Mouse (Mus musculus): ENCODE data around the gene Lefty1. TPM values are rescaled to one million over a fixed set of nuclear protein-coding genes. Genes with fewer than 3 reads are reported as not detected.

The Lefty1 gene
- polyA plus RNA-seq (2015; fragmentation: Illumina TruSeq; extraction: RNeasy Lipid Tissue Mini Kit (QIAGEN cat#74804); ENCODE audit: low read depth, low replicate concordance), result 4.1 TPM

GRCm38 (mm10) chr1:180934467-180935419 lies at the start of gene Lefty1:
Gene Lefty1, plus strand, starts transcription at chr1:180935022.

GRCm38 (mm10) chr1:180892808-180893207 lies 42.0 kb upstream of the Lefty1 start, which contains the start of gene Lefty2:
Gene Lefty2, plus strand, starts transcription at chr1:180893108.

GRCm38 (mm10) chr1:180904039-180904814 lies 30.6 kb upstream of the Lefty1 start, which contains the start of gene Pycr2:
Gene Pycr2, plus strand, starts transcription at chr1:180904293.

GRCm38 (mm10) chr1:180942166-180943031 lies 7.6 kb downstream of the Lefty1 start, which contains the start of gene Tmem63a:
Gene Tmem63a, plus strand, starts transcription at chr1:180942344.

Other genes with a start within 250 kb of the Lefty1 start
- gene Mixl1, start 238.0 kb upstream of the Lefty1 start, polyA plus RNA-seq (2015; fragmentation: Illumina TruSeq; extraction: RNeasy Lipid Tissue Mini Kit (QIAGEN cat#74804); ENCODE audit: low read depth, low replicate concordance), result not detected
- 26.0 TPM for gene Acbd3, start 209.0 kb upstream of the Lefty1 start, polyA plus RNA-seq (2015; fragmentation: Illumina TruSeq; extraction: RNeasy Lipid Tissue Mini Kit (QIAGEN cat#74804); ENCODE audit: low read depth, low replicate concordance)
- 690 TPM for gene H3f3a, start 121.1 kb upstream of the Lefty1 start, polyA plus RNA-seq (2015; fragmentation: Illumina TruSeq; extraction: RNeasy Lipid Tissue Mini Kit (QIAGEN cat#74804); ENCODE audit: low read depth, low replicate concordance)
- gene Sde2, start 83.9 kb upstream of the Lefty1 start, polyA plus RNA-seq (2015; fragmentation: Illumina TruSeq; extraction: RNeasy Lipid Tissue Mini Kit (QIAGEN cat#74804); ENCODE audit: low read depth, low replicate concordance), result 14.2 TPM
- gene Lefty2, start 41.9 kb upstream of the Lefty1 start, polyA plus RNA-seq (2015; fragmentation: Illumina TruSeq; extraction: RNeasy Lipid Tissue Mini Kit (QIAGEN cat#74804); ENCODE audit: low read depth, low replicate concordance), result 0.36 TPM
- gene Pycr2, start 30.7 kb upstream of the Lefty1 start, polyA plus RNA-seq (2015; fragmentation: Illumina TruSeq; extraction: RNeasy Lipid Tissue Mini Kit (QIAGEN cat#74804); ENCODE audit: low read depth, low replicate concordance), result 36.0 TPM
- gene Tmem63a, start 7.3 kb downstream of the Lefty1 start, polyA plus RNA-seq (2015; fragmentation: Illumina TruSeq; extraction: RNeasy Lipid Tissue Mini Kit (QIAGEN cat#74804); ENCODE audit: low read depth, low replicate concordance), result 38.9 TPM
- 26.6 TPM for gene Ephx1, start 85.9 kb downstream of the Lefty1 start, polyA plus RNA-seq (2015; fragmentation: Illumina TruSeq; extraction: RNeasy Lipid Tissue Mini Kit (QIAGEN cat#74804); ENCODE audit: low read depth, low replicate concordance)
- gene 9130409I23Rik, start 116.2 kb downstream of the Lefty1 start, polyA plus RNA-seq (2015; fragmentation: Illumina TruSeq; extraction: RNeasy Lipid Tissue Mini Kit (QIAGEN cat#74804); ENCODE audit: low read depth, low replicate concordance), result not detected
- 50.2 TPM for gene Nvl, start 209.2 kb downstream of the Lefty1 start, polyA plus RNA-seq (2015; fragmentation: Illumina TruSeq; extraction: RNeasy Lipid Tissue Mini Kit (QIAGEN cat#74804); ENCODE audit: low read depth, low replicate concordance)
- 43.9 TPM for gene Cnih4, start 209.7 kb downstream of the Lefty1 start, polyA plus RNA-seq (2015; fragmentation: Illumina TruSeq; extraction: RNeasy Lipid Tissue Mini Kit (QIAGEN cat#74804); ENCODE audit: low read depth, low replicate concordance)

Measured in brain, adult 10 weeks (tissue).